Mouse (Mus musculus): ENCODE data around the gene Hdac7.
A peak's percentile ranks its signal among the peaks of the same experiment; 100 is the strongest.

The Hdac7 gene

GRCm38 (mm10) chr15:97832764-97833479 is 11.4 kb downstream of the Hdac7 start:
- no peak for DNase-seq (ENCODE audit: extremely low read depth, insufficient read length, low spot score)

- peak; percentile 80 for DNase-seq (ENCODE audit: extremely low read depth, insufficient read length, low spot score)
These were observed 12.2 kb downstream of the Hdac7 start for GRCm38 (mm10) chr15:97831987-97832640.

- peak; percentile 89 for DNase-seq (ENCODE audit: extremely low read depth, insufficient read length, low spot score)
These were observed 12.9 kb downstream of the Hdac7 start for GRCm38 (mm10) chr15:97831242-97831986.

GRCm38 (mm10) chr15:97830788-97831241 is 13.5 kb downstream of the Hdac7 start:
- peak; percentile 70 for DNase-seq (ENCODE audit: extremely low read depth, insufficient read length, low spot score)

- no peak for DNase-seq (ENCODE audit: extremely low read depth, insufficient read length, low spot score)
These were observed 14.0 kb downstream of the Hdac7 start for GRCm38 (mm10) chr15:97830253-97830787.

GRCm38 (mm10) chr15:97829432-97829831 is 14.9 kb downstream of the Hdac7 start:
- DNase-seq (ENCODE audit: extremely low read depth, insufficient read length, low spot score) = no peak

GRCm38 (mm10) chr15:97828901-97829338 is 15.4 kb downstream of the Hdac7 start:
- DNase-seq (ENCODE audit: extremely low read depth, insufficient read length, low spot score) = no peak

GRCm38 (mm10) chr15:97828221-97828842 is 16.0 kb downstream of the Hdac7 start:
- no peak for DNase-seq (ENCODE audit: extremely low read depth, insufficient read length, low spot score)

GRCm38 (mm10) chr15:97827401-97827800 is 16.9 kb downstream of the Hdac7 start:
- no peak for DNase-seq (ENCODE audit: extremely low read depth, insufficient read length, low spot score)

GRCm38 (mm10) chr15:97826588-97827261 is 17.6 kb downstream of the Hdac7 start:
- no peak for DNase-seq (ENCODE audit: extremely low read depth, insufficient read length, low spot score)

- no peak for DNase-seq (ENCODE audit: extremely low read depth, insufficient read length, low spot score)
These were observed 18.2 kb downstream of the Hdac7 start for GRCm38 (mm10) chr15:97825941-97826587.

GRCm38 (mm10) chr15:97825071-97825940 is 19.0 kb downstream of the Hdac7 start:
- peak; percentile 92 for DNase-seq (ENCODE audit: extremely low read depth, insufficient read length, low spot score)

- DNase-seq (ENCODE audit: extremely low read depth, insufficient read length, low spot score) = peak; percentile 58
These were observed 20.3 kb downstream of the Hdac7 start for GRCm38 (mm10) chr15:97824042-97824441.

- DNase-seq (ENCODE audit: extremely low read depth, insufficient read length, low spot score) = no peak
These were observed 20.8 kb downstream of the Hdac7 start for GRCm38 (mm10) chr15:97823479-97823878.

- DNase-seq (ENCODE audit: extremely low read depth, insufficient read length, low spot score) = no peak
These were observed 21.6 kb downstream of the Hdac7 start for GRCm38 (mm10) chr15:97822545-97823228.

GRCm38 (mm10) chr15:97821983-97822363 is 22.3 kb downstream of the Hdac7 start:
- no peak for DNase-seq (ENCODE audit: extremely low read depth, insufficient read length, low spot score)

- DNase-seq (ENCODE audit: extremely low read depth, insufficient read length, low spot score) = peak; percentile 73
These were observed 22.9 kb downstream of the Hdac7 start for GRCm38 (mm10) chr15:97821321-97821982.

GRCm38 (mm10) chr15:97819937-97820336 is 24.4 kb downstream of the Hdac7 start:
- DNase-seq (ENCODE audit: extremely low read depth, insufficient read length, low spot score) = no peak

All from 3134 (cell line).